Mouse (Mus musculus) adrenal gland, adult 18-20 months (tissue): ENCODE measurements around the gene 1700021F07Rik. TPM values are rescaled to one million over a fixed set of nuclear protein-coding genes. Genes with fewer than 3 reads are reported as not detected.
A peak's percentile ranks its signal among the peaks of the same experiment; 100 is the strongest.

Experiments
- DNase-seq, 2 experiments: peaks; one replicate each; pipeline ENCODE4 v3.0.0; 2021 to 2022; ENCODE audit warnings: low spot score in 2 of 2
- long read RNA-seq, 2 experiments: library from polyadenylated mRNA; stranded (forward); transcript quantifications; one replicate each; pipeline ENCODE4 v2.0.0; 2021
- total RNA-seq, 2 experiments: library from RNA; stranded (reverse); gene quantifications; 1 replicate in 1 of 2; 2 replicates in 1 of 2; pipeline ENCODE4 v1.2.3; 2021

1700021F07Rik gene
- total RNA-seq: not detected
- long read RNA-seq, experiment 1: 0 reads
- long read RNA-seq, experiment 2: 0 reads

GRCm38 (mm10) chr2:173522376-173522775 lies at the start of gene 1700021F07Rik:
Gene 1700021F07Rik, plus strand, starts transcription at chr2:173522586.
- no peak for DNase-seq

DNA sequence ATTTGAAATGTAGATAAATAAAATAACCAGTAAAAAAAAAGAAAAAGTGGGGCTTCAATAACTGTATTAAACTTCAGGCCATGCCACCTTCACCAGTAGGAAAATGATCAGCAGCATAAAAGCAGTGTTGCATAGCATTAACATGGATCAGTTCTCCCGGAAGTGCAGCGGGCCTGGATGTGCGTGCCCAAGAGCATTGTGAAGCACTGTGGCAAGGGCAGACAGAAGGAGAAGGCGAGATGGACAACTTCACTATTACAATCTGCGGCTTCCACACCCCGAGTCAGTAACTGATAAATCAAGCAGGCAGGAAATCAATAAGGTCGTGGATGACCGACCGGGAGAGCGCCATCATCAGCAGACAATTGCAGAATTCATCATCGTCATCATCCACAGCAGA lies 49.2 kb upstream of the 1700021F07Rik start:
- DNase-seq: no peak

GRCm38 (mm10) chr2:173479050-173479449 lies 43.3 kb upstream of the 1700021F07Rik start:
- DNase-seq: no peak

GRCm38 (mm10) chr2:173484486-173484885 lies 37.9 kb upstream of the 1700021F07Rik start:
- no peak for DNase-seq

DNA sequence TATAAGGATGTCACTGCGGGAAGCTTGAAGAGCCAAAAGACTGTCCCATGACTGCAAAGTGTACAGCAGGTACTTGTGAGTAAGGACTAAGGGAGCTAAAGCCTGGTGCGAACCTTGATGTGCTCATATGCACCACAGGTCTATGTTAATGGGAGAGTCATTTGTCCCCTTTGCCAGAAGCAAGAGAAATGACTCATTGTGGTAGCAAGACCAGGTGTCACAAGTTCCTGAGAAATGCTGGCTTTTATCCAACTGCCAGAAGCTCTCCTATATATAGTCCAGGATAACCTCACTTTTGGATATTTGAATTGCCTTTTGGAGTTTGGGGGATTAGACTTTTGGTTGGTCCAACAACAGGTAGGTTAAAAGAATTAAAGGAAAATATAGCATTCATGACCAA lies 22.8 kb upstream of the 1700021F07Rik start:
- DNase-seq: no peak

DNA sequence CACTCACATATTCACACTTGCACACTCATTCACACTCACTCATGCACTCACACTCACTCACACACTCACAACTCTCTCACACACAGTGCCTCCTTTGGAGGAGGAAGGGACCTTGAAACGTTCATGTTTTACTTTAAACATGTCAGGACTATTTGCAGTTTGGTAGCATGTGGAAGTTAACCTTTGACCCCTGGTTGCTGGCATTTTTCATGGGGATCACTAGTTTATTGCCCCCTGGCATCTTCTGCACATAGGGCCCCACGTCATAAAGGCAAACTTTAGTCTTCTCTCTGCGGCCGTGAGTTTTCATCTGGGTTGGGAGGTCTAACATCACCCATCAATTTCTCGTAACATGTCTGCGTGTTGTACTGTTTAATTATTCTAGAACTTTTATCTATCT lies 8.4 kb upstream of the 1700021F07Rik start:
- no peak for DNase-seq

- no peak for DNase-seq
These were observed 7.2 kb upstream of the 1700021F07Rik start for GRCm38 (mm10) chr2:173515186-173515585.

DNA sequence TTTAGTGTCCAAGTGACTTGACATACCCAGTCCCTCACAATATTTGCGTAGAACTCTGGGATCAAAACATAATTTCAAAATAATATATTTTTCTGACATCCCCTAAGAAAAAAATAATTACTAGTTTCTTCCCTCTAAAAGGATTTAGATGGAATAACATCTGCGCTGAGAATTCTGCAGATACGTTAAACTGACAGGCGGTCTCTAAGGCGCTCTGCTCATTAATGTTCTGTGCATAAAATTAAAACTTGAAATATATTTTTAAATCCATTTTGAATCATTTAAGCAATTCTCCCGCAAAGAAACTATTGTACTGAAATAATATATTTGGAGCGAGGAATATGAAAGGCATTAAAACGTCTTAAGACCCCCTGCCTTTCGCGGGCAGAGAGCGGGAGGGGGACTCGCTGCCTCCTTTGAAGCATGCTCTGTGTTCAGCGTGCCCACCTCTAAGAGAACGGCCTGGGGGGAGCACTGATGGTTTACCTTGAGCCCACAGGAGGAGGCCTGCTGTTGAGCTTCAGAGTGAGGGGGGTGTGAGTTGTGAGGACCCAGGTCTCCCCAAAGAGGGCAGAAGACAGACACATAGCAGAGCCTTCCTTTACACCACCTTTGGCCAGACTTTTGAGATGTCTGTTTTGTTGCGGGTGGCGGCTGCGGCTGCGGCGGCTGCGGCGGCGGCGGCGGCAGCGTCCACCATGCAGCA lies 6.1 kb upstream of the 1700021F07Rik start:
- DNase-seq: no peak

DNA sequence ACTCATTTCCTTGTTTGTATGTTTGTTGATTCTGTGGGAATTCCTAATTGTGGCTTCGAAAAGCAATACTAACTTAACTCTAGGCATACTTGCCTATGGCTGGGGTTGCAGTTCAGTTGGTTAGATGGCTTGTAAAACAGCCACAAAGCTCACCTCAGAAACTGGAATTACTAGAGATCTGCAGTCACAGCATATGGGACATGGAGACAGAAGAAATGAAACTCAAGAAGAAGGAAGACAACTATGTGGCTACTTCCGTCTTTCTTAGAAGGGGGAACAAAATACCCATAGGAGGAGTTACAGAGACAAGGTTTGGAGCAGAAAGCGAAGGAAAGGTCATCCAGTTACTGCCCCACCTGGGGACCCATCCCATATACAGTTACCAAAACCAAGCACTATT lies 6.1 kb downstream of the 1700021F07Rik start:
- DNase-seq: no peak

DNA sequence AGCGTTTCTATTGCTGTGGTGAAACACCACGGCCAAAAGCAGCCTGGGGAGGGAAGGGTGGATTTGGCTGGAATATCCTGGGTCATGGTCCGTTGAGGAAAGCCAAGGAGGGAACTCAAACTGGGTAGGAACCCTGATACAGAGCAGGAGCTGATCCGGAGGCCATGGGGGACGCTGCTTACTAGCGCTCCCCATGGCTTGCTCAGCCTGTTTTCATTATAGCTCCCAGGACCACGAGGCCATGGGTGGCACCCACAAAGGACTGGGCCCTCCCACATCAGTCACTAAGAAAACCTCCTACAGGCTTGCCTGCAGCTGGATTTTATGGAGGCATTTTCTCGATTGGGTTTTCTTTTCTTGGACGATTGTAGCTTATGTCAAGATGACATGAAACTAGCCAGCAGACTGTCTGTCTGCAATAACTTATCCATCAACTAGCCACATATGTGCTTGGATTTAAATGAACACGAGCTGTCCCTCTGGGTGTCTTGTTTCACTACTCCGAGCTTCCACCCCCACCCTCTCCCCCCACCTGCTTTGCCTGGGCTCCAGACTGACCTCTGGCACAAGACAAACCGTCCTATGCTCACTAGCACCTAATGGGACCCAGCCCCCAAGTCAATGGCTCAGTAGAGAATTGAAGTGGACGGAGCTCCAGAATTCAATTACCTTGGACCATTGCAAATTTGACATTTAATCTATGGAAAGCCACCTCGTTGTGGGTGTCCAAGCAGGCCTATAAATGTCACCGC lies 10.5 kb downstream of the 1700021F07Rik start:
- no peak for DNase-seq

GRCm38 (mm10) chr2:173534581-173534980 lies 12.2 kb downstream of the 1700021F07Rik start:
- DNase-seq: no peak

DNA sequence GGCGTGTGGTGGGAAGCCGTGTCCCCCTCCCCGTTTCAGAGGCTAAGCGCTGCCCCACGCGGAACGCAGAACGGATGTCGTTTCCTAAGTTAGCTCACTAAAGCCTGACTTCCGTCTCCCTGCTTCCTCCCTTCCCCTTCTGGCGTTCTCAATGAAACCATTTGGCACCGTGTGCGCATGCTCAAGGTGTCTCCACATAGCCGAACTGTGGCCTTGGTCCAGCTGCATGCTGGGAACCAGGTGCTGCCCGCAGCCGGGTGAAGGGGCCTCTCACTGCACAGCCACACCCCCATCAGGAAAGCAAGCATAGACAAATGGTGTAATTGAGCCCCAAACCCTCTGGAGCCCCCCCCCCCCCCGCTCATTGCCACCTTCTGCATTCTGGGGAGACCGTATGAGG lies 13.0 kb downstream of the 1700021F07Rik start:
- DNase-seq: no peak

DNA sequence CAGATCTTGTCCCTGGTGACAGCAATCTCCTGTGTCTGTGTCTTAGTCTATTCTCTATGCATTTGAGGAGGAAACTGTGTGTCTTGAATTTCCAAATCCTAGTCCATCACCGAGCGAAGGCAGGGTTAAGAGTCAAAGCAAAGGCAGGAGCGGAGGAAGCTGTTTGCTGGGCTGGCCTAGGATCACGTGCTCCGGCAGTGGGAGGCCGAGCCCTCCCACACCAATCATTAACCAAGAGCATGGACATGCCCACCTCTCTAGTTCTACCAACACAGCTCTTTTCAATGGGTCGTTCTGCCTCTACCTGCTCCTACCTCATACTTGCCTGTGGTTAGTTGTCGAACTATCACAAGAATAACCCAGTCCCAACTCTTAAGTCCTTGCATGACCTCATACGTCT lies 13.5 kb downstream of the 1700021F07Rik start:
- DNase-seq: no peak

- DNase-seq: no peak
These were observed 17.4 kb downstream of the 1700021F07Rik start for GRCm38 (mm10) chr2:173539781-173540180.

DNA sequence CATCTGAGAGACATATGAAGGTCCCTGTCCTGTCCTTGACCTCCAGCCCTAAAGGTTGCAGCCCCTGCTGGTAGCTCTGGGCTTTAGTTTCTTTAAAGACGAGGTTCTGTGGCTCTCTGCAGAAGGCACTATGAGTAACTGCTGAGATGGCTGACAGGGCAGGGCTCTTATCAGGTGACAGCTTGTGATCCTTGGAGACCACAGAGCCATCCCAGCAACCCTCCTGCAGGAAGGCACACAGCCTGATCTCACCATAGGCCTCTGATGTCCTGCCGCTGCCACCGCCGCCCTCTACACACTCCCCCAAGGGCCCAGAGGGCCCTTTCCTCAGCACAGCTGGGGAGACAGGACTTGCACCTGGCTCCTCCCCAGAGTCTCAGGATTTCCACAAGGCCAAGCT lies 19.4 kb downstream of the 1700021F07Rik start:
- no peak for DNase-seq

DNA sequence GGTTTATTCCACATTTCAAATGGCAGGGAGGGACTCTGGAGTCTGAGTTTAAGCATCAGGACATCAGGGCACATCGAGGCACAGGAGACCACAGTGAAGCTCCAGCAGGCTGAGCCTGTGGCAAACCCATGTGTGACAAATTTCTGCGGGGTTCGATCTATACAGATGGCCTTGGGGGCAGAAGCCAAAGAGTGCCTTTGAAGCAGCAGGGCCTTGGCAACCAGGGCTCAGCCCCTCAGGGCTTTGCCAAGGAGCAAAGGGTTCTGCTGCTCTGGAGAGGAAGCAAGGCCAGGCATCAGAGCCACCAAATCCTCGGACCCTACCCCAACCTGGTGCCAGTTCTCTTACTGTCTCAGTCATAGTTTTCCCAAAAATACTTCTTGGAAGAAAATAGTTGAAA lies 20.3 kb downstream of the 1700021F07Rik start:
- no peak for DNase-seq

GRCm38 (mm10) chr2:173545992-173546703 lies 23.8 kb downstream of the 1700021F07Rik start:
- DNase-seq: peak; percentile 81 to 82

- no peak for DNase-seq
These were observed 26.9 kb downstream of the 1700021F07Rik start for GRCm38 (mm10) chr2:173549236-173549635.

- DNase-seq: no peak
These were observed 28.3 kb downstream of the 1700021F07Rik start for GRCm38 (mm10) chr2:173550681-173551080.

DNA sequence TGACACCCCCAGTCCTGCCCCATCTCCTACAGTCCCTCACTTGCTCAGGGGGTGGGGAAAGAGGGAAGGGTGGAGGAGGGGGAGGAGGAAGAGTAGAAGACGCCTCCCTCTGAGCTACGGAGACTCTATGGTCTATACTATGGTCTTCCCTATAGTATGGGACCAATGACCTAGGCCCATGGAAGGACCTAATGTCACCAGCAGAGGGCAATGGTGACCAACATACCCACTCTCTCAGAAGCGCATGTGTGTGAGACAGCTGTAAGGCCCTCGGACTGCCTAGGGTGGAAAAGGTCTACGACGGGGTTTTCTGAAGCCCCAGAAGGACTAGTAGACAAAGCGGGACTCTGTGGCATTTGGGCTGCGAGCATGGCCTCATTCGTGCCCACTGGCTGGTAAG lies 31.5 kb downstream of the 1700021F07Rik start:
- no peak for DNase-seq

DNA sequence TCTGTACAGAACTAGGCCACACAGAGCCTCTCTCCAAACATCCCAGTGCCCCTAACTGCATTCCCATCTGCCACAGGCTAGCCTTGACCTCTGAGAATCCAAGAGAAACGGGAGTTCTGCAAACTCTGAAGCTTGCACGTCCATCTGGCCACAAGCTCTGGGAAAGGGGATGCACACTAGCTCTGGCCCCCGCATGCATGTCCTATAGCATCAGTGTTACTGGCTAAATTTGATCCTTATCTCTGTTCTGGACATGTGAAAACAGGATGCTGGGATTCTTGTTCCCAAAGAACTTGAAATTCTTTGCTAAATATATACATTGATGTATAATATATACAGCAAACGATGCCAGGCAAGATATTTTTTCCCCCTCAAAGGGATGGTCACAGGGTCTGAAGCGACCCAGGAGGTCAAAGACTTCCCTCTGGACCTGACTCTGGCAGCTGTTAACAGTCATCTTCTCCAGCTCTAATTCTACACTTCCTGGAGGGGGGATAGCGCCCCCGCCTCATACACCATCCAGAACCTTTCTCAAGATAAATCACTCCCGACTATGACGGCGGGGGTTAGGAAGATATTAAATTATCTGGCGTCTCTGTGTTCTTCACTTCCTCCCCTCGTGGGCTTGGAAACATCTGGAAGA lies 36.5 kb downstream of the 1700021F07Rik start:
- DNase-seq: no peak
